Mouse (Mus musculus): Measurements from ENCODE around the gene Gse1. TPM values are rescaled to one million over a fixed set of nuclear protein-coding genes. Genes with fewer than 3 reads are reported as not detected.
A peak's percentile ranks its signal among the peaks of the same experiment; 100 is the strongest.

Gse1 gene
- total RNA-seq, 1 experiment: 21.4 TPM

DNA sequence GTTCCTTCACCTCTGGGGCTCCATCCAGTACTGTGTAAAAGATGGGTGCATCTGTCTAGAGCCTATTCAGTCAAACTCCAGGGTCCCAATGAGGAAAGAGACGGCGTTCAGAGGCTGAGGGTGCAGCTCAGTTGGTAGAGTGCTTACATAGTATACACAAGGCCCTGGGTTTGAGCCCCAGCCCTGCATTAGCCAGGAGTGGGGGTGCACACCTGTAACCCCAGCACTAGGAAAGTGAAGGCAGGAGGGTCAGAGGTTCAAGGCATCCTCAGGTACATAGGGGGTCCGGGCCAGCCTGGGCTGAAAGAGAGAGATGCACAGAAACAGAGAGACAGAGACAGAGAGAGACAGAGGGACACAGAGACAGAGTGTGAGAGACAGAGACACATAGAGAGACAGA lies 15.0 kb upstream of the Gse1 start:
- Histone ChIP-seq H3K36me3 (ENCODE audit: control insufficient read depth, insufficient read depth, low read length, poor library complexity, severe bottlenecking) (no peaks in the 10 kb centered on the region), H3K9me3 (ENCODE audit: control insufficient read depth, insufficient read depth, low read depth, low read length) (no peaks in the 10 kb centered on the region), H3K27ac (ENCODE audit: insufficient read depth, low read depth, low read length, poor library complexity, severe bottlenecking) (no peak overlapping the region), H3K4me3 (ENCODE audit: insufficient read depth in 1 of 2, low read depth in 1 of 2, low read length in 2 of 2, poor library complexity in 1 of 2, severe bottlenecking in 1 of 2) (no peak overlapping the region), H3K4me1 (ENCODE audit: control insufficient read depth in 2 of 2, insufficient read depth in 2 of 2, low read length in 2 of 2, poor library complexity in 1 of 2) (peaks cover 0 to 10% of the 10 kb centered on the region in 2 experiments; a peak in 1 of 4 replicates), H3K9ac (ENCODE audit: insufficient read depth, low read depth, low read length, poor library complexity, severe bottlenecking) (no peak overlapping the region)
- TF ChIP-seq MAFK (IDR thresholded peaks at IDR 0.05; ENCODE audit: insufficient read depth, low read depth, low read length) (no peak), HCFC1 (IDR thresholded peaks at IDR 0.05; ENCODE audit: borderline replicate concordance, insufficient read depth, low read length) (no peak), ZNF384 (IDR thresholded peaks at IDR 0.05; ENCODE audit: low read depth, low read length) (no peak), CHD2 (IDR thresholded peaks at IDR 0.05; ENCODE audit: low read depth, low read length) (no peak), ZC3H11A (IDR thresholded peaks at IDR 0.05; ENCODE audit: borderline replicate concordance, low read depth, low read length) (no peak)
- no peak for DNase-seq (ENCODE audit: low read depth, low spot score)
- in situ Hi-C loops (cut with MboI; ENCODE audit: low sequenced_read_pairs in 2 of 2, unreplicated experiment in 2 of 2): no loop called here

DNA sequence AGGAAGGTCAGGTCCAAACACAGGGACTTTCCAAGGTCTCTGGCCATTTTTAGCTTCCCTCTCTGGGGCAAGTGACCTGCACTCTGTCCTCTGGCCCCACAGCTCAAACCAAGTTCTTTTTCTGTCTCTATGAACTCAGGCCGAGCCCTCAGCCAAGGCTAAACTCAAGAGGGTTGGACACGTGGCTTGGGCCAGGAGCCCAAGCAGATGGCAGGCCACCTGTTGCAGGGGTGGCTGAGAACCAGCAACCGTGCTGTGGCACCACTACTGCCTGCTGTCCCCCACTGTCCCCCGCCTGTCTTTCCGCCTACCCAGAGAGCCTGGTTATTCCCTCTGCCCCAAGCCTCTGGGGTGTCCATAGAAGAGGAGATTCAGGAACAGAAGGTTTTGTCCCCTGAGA lies 14.3 kb upstream of the Gse1 start:
- Histone ChIP-seq H3K36me3 (ENCODE audit: control insufficient read depth, insufficient read depth, low read length, poor library complexity, severe bottlenecking) (no peaks in the 10 kb centered on the region), H3K9ac (ENCODE audit: insufficient read depth, low read depth, low read length, poor library complexity, severe bottlenecking) (no peak overlapping the region), H3K4me3 (ENCODE audit: insufficient read depth in 1 of 2, low read depth in 1 of 2, low read length in 2 of 2, poor library complexity in 1 of 2, severe bottlenecking in 1 of 2) (no peak overlapping the region), H3K27ac (ENCODE audit: insufficient read depth, low read depth, low read length, poor library complexity, severe bottlenecking) (no peak overlapping the region), H3K4me1 (ENCODE audit: control insufficient read depth in 2 of 2, insufficient read depth in 2 of 2, low read length in 2 of 2, poor library complexity in 1 of 2) (peaks cover 0 to 10% of the 10 kb centered on the region in 2 experiments; a peak in 1 of 4 replicates), H3K9me3 (ENCODE audit: control insufficient read depth, insufficient read depth, low read depth, low read length) (no peaks in the 10 kb centered on the region)
- no peak for DNase-seq (ENCODE audit: low read depth, low spot score)
- TF ChIP-seq HCFC1 (IDR thresholded peaks at IDR 0.05; ENCODE audit: borderline replicate concordance, insufficient read depth, low read length): no peak
- TF ChIP-seq ZC3H11A (IDR thresholded peaks at IDR 0.05; ENCODE audit: borderline replicate concordance, low read depth, low read length): no peak
- no peak for TF ChIP-seq CHD2 (IDR thresholded peaks at IDR 0.05; ENCODE audit: low read depth, low read length)
- no peak for TF ChIP-seq ZNF384 (IDR thresholded peaks at IDR 0.05; ENCODE audit: low read depth, low read length)
- TF ChIP-seq MAFK (IDR thresholded peaks at IDR 0.05; ENCODE audit: insufficient read depth, low read depth, low read length): no peak
- in situ Hi-C loops (cut with MboI; ENCODE audit: low sequenced_read_pairs in 2 of 2, unreplicated experiment in 2 of 2): no loop called here

DNA sequence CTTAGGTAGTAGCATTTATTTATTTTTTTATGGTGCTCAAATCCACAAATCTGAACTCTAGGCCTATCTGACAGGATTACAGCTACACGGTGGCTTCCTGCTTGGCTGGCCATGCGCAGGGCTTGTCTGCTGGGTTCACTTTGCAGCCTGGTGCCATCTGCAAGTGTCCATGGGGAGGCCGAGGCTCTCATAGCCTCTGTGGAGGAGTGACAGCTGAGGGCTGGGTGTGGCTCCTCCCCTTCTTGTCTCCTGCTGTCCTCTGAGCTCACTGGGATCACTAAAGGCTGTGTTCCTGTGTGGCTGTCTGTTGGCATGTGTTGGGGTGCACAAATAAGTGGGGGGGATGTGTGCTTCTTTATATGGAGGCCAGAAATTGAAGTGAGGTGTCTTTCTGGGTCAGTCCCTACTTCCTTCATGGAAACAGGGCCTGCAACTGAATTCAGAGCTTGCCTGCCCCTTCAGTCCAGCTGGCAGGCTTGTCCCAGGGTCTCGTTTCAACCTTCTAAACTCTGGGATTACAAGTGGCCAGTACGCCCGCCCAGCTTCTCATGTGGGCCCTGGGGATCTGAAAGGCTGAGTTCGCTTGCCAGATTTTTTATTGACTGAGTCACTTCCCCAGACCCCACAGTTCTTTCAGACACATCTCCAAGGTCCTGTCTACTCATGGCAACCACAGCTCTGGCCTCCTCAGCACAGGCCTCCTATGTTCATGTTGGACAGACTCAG lies 12.7 kb upstream of the Gse1 start:
- no peak overlapping the region for H3K27ac ChIP-seq (ENCODE audit: insufficient read depth, low read depth, low read length, poor library complexity, severe bottlenecking)
- in situ Hi-C loops (cut with MboI; ENCODE audit: low sequenced_read_pairs in 2 of 2, unreplicated experiment in 2 of 2): no loop called here
- H3K9ac ChIP-seq (ENCODE audit: insufficient read depth, low read depth, low read length, poor library complexity, severe bottlenecking): no peak overlapping the region

DNA sequence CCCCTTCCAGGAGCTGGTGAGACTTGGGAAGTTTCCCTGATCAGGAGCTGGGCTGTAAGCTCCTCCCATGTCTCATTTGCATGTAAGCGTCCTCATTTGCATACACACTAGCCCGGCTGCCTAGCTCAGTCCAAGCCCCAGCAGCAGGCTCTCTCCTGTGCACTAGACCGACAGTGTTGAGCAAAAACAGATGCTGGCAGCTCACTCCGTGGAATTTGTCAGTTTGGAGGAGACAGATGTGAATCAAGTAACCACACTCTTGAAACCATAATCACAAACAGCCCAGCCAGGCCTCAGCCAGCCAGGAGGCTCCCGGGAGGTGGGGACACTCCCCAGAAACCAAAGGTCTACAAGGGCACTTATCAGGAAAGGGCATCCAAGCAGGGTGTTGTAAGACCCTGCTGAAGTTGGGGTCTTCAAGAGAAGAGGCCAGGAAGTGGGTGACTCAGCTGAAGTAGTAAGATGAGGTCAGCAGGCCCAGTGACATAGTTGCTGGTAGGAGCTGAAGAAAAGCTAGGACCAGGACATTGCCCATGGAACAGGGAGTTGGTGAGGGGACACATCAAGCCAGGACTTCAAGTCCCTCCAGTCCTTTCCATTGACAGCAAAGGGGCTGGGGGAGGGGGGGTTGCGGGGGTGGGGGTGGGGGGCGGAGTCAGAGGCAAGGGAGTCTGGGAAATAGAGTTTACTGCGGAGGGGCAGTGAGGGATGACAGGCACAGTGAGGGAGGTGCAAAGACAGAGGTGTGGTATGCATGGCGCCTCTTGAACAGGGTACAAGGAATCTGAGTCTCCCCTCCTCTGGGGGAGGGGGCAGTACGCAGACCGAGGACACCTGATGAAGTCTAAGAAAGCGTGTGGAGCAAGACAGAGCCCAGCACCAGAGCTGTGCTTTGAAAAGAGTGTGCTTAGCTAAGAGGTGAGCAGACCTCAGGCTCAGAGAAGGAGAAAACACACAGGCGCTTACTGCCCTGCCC lies 11.1 kb upstream of the Gse1 start:
- TF ChIP-seq ZC3H11A (IDR thresholded peaks at IDR 0.05; ENCODE audit: borderline replicate concordance, low read depth, low read length) (no peak), MAFK (IDR thresholded peaks at IDR 0.05; ENCODE audit: insufficient read depth, low read depth, low read length) (no peak), HCFC1 (IDR thresholded peaks at IDR 0.05; ENCODE audit: borderline replicate concordance, insufficient read depth, low read length) (no peak), ZNF384 (IDR thresholded peaks at IDR 0.05; ENCODE audit: low read depth, low read length) (no peak), CHD2 (IDR thresholded peaks at IDR 0.05; ENCODE audit: low read depth, low read length) (no peak)
- DNase-seq (ENCODE audit: low read depth, low spot score): no peak
- Histone ChIP-seq H3K9ac (ENCODE audit: insufficient read depth, low read depth, low read length, poor library complexity, severe bottlenecking) (0 out of 2 replicates have a peak overlapping the region, but pooled peaks have one; percentile 19), H3K4me3 (ENCODE audit: insufficient read depth in 1 of 2, low read depth in 1 of 2, low read length in 2 of 2, poor library complexity in 1 of 2, severe bottlenecking in 1 of 2) (no peak overlapping the region), H3K9me3 (ENCODE audit: control insufficient read depth, insufficient read depth, low read depth, low read length) (no peaks in the 10 kb centered on the region), H3K4me1 (ENCODE audit: control insufficient read depth in 2 of 2, insufficient read depth in 2 of 2, low read length in 2 of 2, poor library complexity in 1 of 2) (peaks cover 0 to 12% of the 10 kb centered on the region in 2 experiments; a peak in 1 of 4 replicates), H3K27ac (ENCODE audit: insufficient read depth, low read depth, low read length, poor library complexity, severe bottlenecking) (no peak overlapping the region), H3K36me3 (ENCODE audit: control insufficient read depth, insufficient read depth, low read length, poor library complexity, severe bottlenecking) (no peaks in the 10 kb centered on the region)
- in situ Hi-C loops (cut with MboI; ENCODE audit: low sequenced_read_pairs in 2 of 2, unreplicated experiment in 2 of 2): no loop called here

More for the DNA sequence above, 12.7 kb upstream of the Gse1 start:
- DNase-seq (ENCODE audit: low read depth, low spot score): no peak
- Histone ChIP-seq H3K9me3 (ENCODE audit: control insufficient read depth, insufficient read depth, low read depth, low read length) (no peaks in the 10 kb centered on the region), H3K4me3 (ENCODE audit: insufficient read depth in 1 of 2, low read depth in 1 of 2, low read length in 2 of 2, poor library complexity in 1 of 2, severe bottlenecking in 1 of 2) (no peak overlapping the region), H3K4me1 (ENCODE audit: control insufficient read depth in 2 of 2, insufficient read depth in 2 of 2, low read length in 2 of 2, poor library complexity in 1 of 2) (peaks cover 0 to 10% of the 10 kb centered on the region in 2 experiments; a peak in 1 of 4 replicates), H3K36me3 (ENCODE audit: control insufficient read depth, insufficient read depth, low read length, poor library complexity, severe bottlenecking) (no peaks in the 10 kb centered on the region)
- no peak for TF ChIP-seq ZC3H11A (IDR thresholded peaks at IDR 0.05; ENCODE audit: borderline replicate concordance, low read depth, low read length)
- no peak for TF ChIP-seq HCFC1 (IDR thresholded peaks at IDR 0.05; ENCODE audit: borderline replicate concordance, insufficient read depth, low read length)
- no peak for TF ChIP-seq ZNF384 (IDR thresholded peaks at IDR 0.05; ENCODE audit: low read depth, low read length)
- TF ChIP-seq MAFK (IDR thresholded peaks at IDR 0.05; ENCODE audit: insufficient read depth, low read depth, low read length): no peak
- TF ChIP-seq CHD2 (IDR thresholded peaks at IDR 0.05; ENCODE audit: low read depth, low read length): no peak
